Mouse (Mus musculus) mesoderm, embryonic 11.5 days (tissue): ENCODE results near the gene Plekha1.

Source experiments
- DNase-seq: peaks from one replicate; pipeline ENCODE4 v3.0.0-alpha.2; 2012; ENCODE audit warnings: low read depth, low spot score

Gene Plekha1

GRCm38 (mm10) chr7:130954177-130954601, 88.6 kb downstream of the Plekha1 start:
- no peak for DNase-seq

GRCm38 (mm10) chr7:130958551-130958950, 93.0 kb downstream of the Plekha1 start:
- no peak for DNase-seq

GRCm38 (mm10) chr7:130959868-130960267, 94.3 kb downstream of the Plekha1 start:
- no peak for DNase-seq

GRCm38 (mm10) chr7:130961429-130961828, 95.9 kb downstream of the Plekha1 start:
- DNase-seq: no peak
